Mouse (Mus musculus): ENCODE measurements around the gene Xkr7. TPM values are rescaled to one million over a fixed set of nuclear protein-coding genes. Genes with fewer than 3 reads are reported as not detected.

Gene Xkr7
- total and polyA plus RNA-seq, 2 experiments from 2014 or later = 1.1 to 35.5 TPM

DNA sequence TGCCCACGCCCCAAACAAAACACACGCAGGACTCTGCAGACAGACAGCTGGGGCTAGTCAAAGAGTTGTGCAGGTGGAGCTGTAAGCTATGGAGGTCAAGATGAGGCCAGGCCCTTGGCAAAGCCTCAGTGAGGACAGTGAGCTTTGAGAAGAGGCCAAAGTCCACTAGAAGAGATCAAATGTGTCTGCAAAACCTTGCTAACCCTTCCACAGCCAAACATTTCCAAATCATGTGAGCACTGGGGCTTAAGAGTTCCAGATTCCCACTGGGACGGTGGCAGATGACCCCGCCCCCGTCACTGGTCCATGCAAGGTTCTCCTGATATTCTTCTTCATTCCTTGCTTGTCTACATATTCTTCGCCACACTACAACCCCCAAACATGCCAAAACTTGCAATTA is 50.2 kb downstream of the Xkr7 start:
- no peak overlapping the region for H3K27ac ChIP-seq (ENCODE audit: low read depth, low read length)
- ATAC-seq (ENCODE audit: low FRiP score) (no peak), DNase-seq (ENCODE audit: low spot score) (no peak)
- H3K4me1 ChIP-seq (ENCODE audit: insufficient read depth, low read length) = no peaks in the 10 kb centered on the region
- 83% methylated on average over 6 of the region's 6 CpGs for WGBS
- H3K9me3 ChIP-seq (ENCODE audit: low read length) = no peaks in the 10 kb centered on the region
- H3K4me3 ChIP-seq (ENCODE audit: low read depth, low read length) = no peak overlapping the region
- no peaks in the 10 kb centered on the region for H3K27me3 ChIP-seq (ENCODE audit: insufficient read depth, low read length)
- no peak for TF ChIP-seq CTCF (IDR thresholded peaks at IDR 0.05)
- no peak overlapping the region for H3K9ac ChIP-seq (replicated peaks; ENCODE audit: low read length, poor library complexity, severe bottlenecking)
- no peaks in the 10 kb centered on the region for H3K36me3 ChIP-seq (ENCODE audit: insufficient read depth, low read length)
- H3K4me2 ChIP-seq (ENCODE audit: low read depth, low read length, poor library complexity, severe bottlenecking) = no peak overlapping the region

DNA sequence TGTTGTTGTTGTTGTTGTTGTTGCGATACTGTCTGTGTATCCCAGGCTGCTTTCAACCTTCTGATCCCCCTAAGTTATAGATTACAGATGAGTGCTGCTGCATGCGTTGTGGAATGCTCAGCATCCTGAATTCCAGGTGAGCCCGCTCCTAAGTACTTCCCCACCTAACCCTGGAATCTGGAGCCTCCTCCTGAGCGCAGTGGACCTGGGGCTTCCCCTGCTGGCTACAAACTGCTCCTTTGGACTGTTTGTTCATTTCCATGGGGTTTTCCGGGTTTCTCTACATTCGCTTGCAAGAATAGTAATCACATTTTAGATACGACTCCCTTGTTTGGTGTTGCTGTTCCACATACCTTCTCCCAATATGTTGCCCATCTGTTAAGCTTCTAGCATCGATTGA is 51.6 kb downstream of the Xkr7 start:
- 88% methylated on average over 8 of the region's 8 CpGs for WGBS
- H3K27ac ChIP-seq (ENCODE audit: low read depth, low read length) = no peak overlapping the region
- no peak for DNase-seq (ENCODE audit: low spot score)
- H3K27me3 ChIP-seq (ENCODE audit: insufficient read depth, low read length) = no peaks in the 10 kb centered on the region
- H3K9ac ChIP-seq (replicated peaks; ENCODE audit: low read length, poor library complexity, severe bottlenecking) = no peak overlapping the region
- no peak for ATAC-seq (ENCODE audit: low FRiP score)
- TF ChIP-seq CTCF (IDR thresholded peaks at IDR 0.05) = no peak
- no peaks in the 10 kb centered on the region for H3K9me3 ChIP-seq (ENCODE audit: low read length)
- no peak overlapping the region for H3K4me3 ChIP-seq (ENCODE audit: low read depth, low read length)
- H3K36me3 ChIP-seq (ENCODE audit: insufficient read depth, low read length) = no peaks in the 10 kb centered on the region
- H3K4me2 ChIP-seq (ENCODE audit: low read depth, low read length, poor library complexity, severe bottlenecking) = no peak overlapping the region
- no peaks in the 10 kb centered on the region for H3K4me1 ChIP-seq (ENCODE audit: insufficient read depth, low read length)

DNA sequence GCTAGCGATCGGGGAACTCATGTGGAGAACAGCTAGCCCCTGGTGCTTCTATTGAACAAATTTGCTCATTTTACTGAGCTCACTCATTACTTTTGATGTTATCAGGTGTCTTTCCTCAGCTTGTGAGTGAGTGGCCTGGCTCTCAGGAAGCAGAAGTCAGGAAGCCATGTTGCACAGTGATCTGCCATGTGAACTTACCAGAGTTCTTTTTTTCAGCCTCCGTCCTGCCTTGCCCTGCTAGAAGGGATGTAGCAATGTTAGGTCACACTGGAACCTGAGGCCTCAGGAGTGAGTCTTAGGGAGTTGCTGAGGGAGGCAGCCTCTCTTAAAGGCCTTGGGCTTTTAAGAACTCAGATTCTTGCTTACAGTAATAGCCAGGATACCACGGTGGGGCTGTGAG is 52.2 kb downstream of the Xkr7 start:
- no peak overlapping the region for H3K4me3 ChIP-seq (ENCODE audit: low read depth, low read length)
- H3K4me2 ChIP-seq (ENCODE audit: low read depth, low read length, poor library complexity, severe bottlenecking) = no peak overlapping the region
- DNase-seq (ENCODE audit: low spot score) (no peak), ATAC-seq (ENCODE audit: low FRiP score) (no peak)
- no peaks in the 10 kb centered on the region for H3K9me3 ChIP-seq (ENCODE audit: low read length)
- no peak overlapping the region for H3K27ac ChIP-seq (ENCODE audit: low read depth, low read length)
- no peaks in the 10 kb centered on the region for H3K4me1 ChIP-seq (ENCODE audit: insufficient read depth, low read length)
- no peaks in the 10 kb centered on the region for H3K36me3 ChIP-seq (ENCODE audit: insufficient read depth, low read length)
- TF ChIP-seq CTCF (IDR thresholded peaks at IDR 0.05) = no peak
- H3K9ac ChIP-seq (replicated peaks; ENCODE audit: low read length, poor library complexity, severe bottlenecking) = no peak overlapping the region
- 80% methylated on average over 4 of the region's 4 CpGs for WGBS
- no peaks in the 10 kb centered on the region for H3K27me3 ChIP-seq (ENCODE audit: insufficient read depth, low read length)

DNA sequence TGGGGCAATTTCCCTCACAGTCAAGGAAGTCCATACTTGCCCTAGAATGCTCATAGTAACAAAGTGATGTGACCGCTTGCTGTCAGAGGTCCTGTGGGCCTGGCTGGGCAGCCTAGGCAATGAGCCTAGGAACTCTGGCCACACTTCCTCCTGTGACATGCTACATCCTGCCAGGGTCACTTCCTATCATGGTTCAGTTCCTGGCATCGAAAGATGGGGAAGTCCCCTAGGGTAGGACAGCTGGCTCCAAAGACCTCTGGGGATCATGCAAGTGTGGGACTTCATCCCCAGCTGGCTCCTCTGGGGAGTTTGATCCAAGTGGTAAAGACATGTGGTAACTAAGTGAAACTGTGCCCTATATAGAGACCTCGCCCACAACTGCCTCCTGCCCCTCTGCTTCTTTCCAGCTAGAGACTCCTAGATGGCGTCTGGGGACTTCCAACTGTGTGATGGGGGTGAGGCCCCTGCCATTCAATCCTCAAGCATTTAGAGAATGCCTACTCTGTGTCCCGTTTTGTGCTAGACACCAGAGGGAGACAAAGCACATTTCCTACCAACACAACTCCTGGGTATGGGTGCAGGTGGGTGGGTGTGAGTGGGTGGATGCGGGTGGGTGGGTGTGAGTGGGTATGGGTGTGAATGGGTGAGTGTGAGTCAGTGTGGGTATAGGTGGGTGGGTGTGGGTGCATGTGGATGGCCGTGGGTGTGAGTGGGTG is 52.8 kb downstream of the Xkr7 start:
- Histone ChIP-seq H3K4me3 (ENCODE audit: low read depth, low read length) (no peak overlapping the region), H3K27ac (ENCODE audit: low read depth, low read length) (no peak overlapping the region), H3K4me1 (ENCODE audit: insufficient read depth, low read length) (no peaks in the 10 kb centered on the region), H3K27me3 (ENCODE audit: insufficient read depth, low read length) (no peaks in the 10 kb centered on the region), H3K9ac (replicated peaks; ENCODE audit: low read length, poor library complexity, severe bottlenecking) (no peak overlapping the region), H3K4me2 (ENCODE audit: low read depth, low read length, poor library complexity, severe bottlenecking) (no peak overlapping the region), H3K36me3 (ENCODE audit: insufficient read depth, low read length) (no peaks in the 10 kb centered on the region), H3K9me3 (ENCODE audit: low read length) (no peaks in the 10 kb centered on the region)
- no peak for TF ChIP-seq CTCF (IDR thresholded peaks at IDR 0.05)
- WGBS = 62% methylated on average over 7 of the region's 7 CpGs
- DNase-seq (ENCODE audit: low spot score) = no peak
- ATAC-seq (ENCODE audit: low FRiP score) = no peak

DNA sequence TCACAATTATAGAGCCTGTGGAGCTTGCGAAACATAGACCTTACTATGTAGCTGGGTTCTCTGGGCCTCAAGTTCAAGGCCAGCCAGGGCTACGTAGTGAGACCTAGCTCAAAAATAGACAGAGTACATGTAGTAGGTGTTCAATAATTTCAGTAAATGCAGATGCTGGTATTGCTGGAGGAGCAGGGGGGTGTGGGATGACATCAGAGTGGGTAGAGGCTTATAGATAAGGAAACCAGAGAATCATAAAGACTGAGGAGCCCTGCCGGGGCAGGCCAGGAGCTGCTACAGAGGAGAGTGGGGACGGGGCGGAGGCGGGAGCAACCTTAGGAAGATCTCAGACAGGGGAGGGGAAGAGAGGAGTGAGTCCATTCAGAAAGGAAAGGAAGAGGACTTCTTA is 53.9 kb downstream of the Xkr7 start:
- no peak overlapping the region for H3K4me2 ChIP-seq (ENCODE audit: low read depth, low read length, poor library complexity, severe bottlenecking)
- no peak overlapping the region for H3K9ac ChIP-seq (replicated peaks; ENCODE audit: low read length, poor library complexity, severe bottlenecking)
- no peaks in the 10 kb centered on the region for H3K36me3 ChIP-seq (ENCODE audit: insufficient read depth, low read length)
- H3K4me3 ChIP-seq (ENCODE audit: low read depth, low read length) = no peak overlapping the region
- DNase-seq (ENCODE audit: low spot score) = no peak
- no peaks in the 10 kb centered on the region for H3K4me1 ChIP-seq (ENCODE audit: insufficient read depth, low read length)
- ATAC-seq (ENCODE audit: low FRiP score) = no peak
- 90% methylated on average over 6 of the region's 6 CpGs for WGBS
- H3K9me3 ChIP-seq (ENCODE audit: low read length) = no peaks in the 10 kb centered on the region
- no peaks in the 10 kb centered on the region for H3K27me3 ChIP-seq (ENCODE audit: insufficient read depth, low read length)
- TF ChIP-seq CTCF (IDR thresholded peaks at IDR 0.05) = no peak
- H3K27ac ChIP-seq (ENCODE audit: low read depth, low read length) = no peak overlapping the region

DNA sequence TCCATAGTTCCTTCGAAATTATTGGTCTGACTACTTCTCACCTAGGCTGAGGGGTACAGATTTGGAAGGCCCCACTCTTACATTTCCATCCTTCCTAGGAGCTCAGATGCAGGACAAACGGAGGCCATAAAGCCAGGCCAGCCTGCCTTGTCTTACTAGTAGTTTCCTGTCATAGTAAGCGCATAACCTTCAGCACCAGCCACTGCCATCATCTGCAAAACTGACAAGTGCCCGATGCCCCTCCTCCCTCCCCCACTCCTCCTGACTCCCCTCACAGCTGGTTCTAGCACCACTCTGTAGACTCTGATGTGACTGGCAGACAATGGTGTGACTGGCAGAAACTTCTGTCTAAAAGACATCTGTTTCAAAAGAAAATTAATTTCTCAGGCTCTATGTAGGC is 54.5 kb downstream of the Xkr7 start:
- Histone ChIP-seq H3K4me2 (ENCODE audit: low read depth, low read length, poor library complexity, severe bottlenecking) (no peak overlapping the region), H3K9ac (replicated peaks; ENCODE audit: low read length, poor library complexity, severe bottlenecking) (no peak overlapping the region), H3K27me3 (ENCODE audit: insufficient read depth, low read length) (no peaks in the 10 kb centered on the region), H3K9me3 (ENCODE audit: low read length) (no peaks in the 10 kb centered on the region), H3K27ac (ENCODE audit: low read depth, low read length) (no peak overlapping the region), H3K4me1 (ENCODE audit: insufficient read depth, low read length) (no peaks in the 10 kb centered on the region), H3K4me3 (ENCODE audit: low read depth, low read length) (no peak overlapping the region), H3K36me3 (ENCODE audit: insufficient read depth, low read length) (no peaks in the 10 kb centered on the region)
- ATAC-seq (ENCODE audit: low FRiP score) (no peak), DNase-seq (ENCODE audit: low spot score) (no peak)
- TF ChIP-seq CTCF (IDR thresholded peaks at IDR 0.05) = no peak
- WGBS = 86% methylated on average over 4 of the region's 4 CpGs

All from midbrain, postnatal 0 days (tissue).